Mouse (Mus musculus): Measurements from ENCODE around the gene Dpy19l3. TPM values are rescaled to one million over a fixed set of nuclear protein-coding genes. Genes with fewer than 3 reads are reported as not detected.

The Dpy19l3 gene
- polyA plus RNA-seq, 1 experiment from 2014 or later, result 27.9 TPM

- Histone ChIP-seq H3K9me3 (no peaks in the 10 kb centered on the region), H3K4me1 (replicated peaks) (no peaks in the 10 kb centered on the region), H3K27me3 (ENCODE audit: insufficient read depth, poor library complexity, severe bottlenecking) (no peaks in the 10 kb centered on the region), H3K36me3 (peaks cover 46% of the 10 kb centered on the region), H3K27ac (no peak overlapping the region), H3K4me3 (no peak overlapping the region)
- no peak for DNase-seq (ENCODE audit: low spot score)
Measured at GRCm38 (mm10) chr7:35771106-35771505, 16.9 kb upstream of the Dpy19l3 start.

DNA sequence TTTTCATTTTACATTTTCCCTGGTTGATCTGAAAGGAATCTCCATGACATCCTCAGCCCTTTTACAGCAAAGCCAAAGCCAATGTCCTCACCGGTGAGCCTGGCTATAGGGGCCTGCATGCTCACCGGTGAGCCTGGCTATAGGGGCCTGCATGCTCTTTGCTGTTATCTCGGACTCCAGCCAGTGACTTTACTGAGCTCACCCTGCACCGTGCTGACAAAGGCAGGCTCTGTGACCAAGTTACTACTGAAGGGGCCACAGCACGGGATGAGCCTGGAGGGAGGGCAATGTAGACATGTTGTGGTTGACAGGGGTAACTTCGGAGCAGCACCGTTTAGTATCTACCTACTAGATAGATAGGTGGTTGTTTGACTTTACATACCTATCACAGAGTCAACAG, 15.9 kb upstream of the Dpy19l3 start:
- peaks cover 36% of the 10 kb centered on the region for H3K36me3 ChIP-seq
- no peaks in the 10 kb centered on the region for H3K4me1 ChIP-seq (replicated peaks)
- no peak overlapping the region for H3K27ac ChIP-seq
- H3K4me3 ChIP-seq, result no peak overlapping the region
- 87% methylated on average over 7 of the region's 7 CpGs for WGBS
- DNase-seq (ENCODE audit: low spot score), result no peak
- H3K9me3 ChIP-seq, result no peaks in the 10 kb centered on the region
- no peaks in the 10 kb centered on the region for H3K27me3 ChIP-seq (ENCODE audit: insufficient read depth, poor library complexity, severe bottlenecking)

- no peaks in the 10 kb centered on the region for H3K36me3 ChIP-seq
- WGBS, result 93% methylated on average over 11 of the region's 11 CpGs
- DNase-seq (ENCODE audit: low spot score), result no peak
Measured at GRCm38 (mm10) chr7:35764461-35764860, 10.2 kb upstream of the Dpy19l3 start.

GRCm38 (mm10) chr7:35761801-35762200, 7.5 kb upstream of the Dpy19l3 start:
- DNase-seq (ENCODE audit: low spot score), result no peak
- Histone ChIP-seq H3K36me3 (no peaks in the 10 kb centered on the region), H3K4me1 (replicated peaks) (no peaks in the 10 kb centered on the region), H3K27me3 (ENCODE audit: insufficient read depth, poor library complexity, severe bottlenecking) (no peaks in the 10 kb centered on the region), H3K4me3 (no peak overlapping the region), H3K27ac (no peak overlapping the region), H3K9me3 (0 out of 2 replicates have a peak, but pooled peaks cover 4% of the 10 kb centered on the region)
- 70% methylated on average over 5 of the region's 5 CpGs for WGBS

More at GRCm38 (mm10) chr7:35764461-35764860, 10.2 kb upstream of the Dpy19l3 start:
- no peak overlapping the region for H3K27ac ChIP-seq
- no peaks in the 10 kb centered on the region for H3K4me1 ChIP-seq (replicated peaks)
- 0 out of 2 replicates have a peak, but pooled peaks cover 4% of the 10 kb centered on the region for H3K9me3 ChIP-seq
- no peaks in the 10 kb centered on the region for H3K27me3 ChIP-seq (ENCODE audit: insufficient read depth, poor library complexity, severe bottlenecking)
- H3K4me3 ChIP-seq, result no peak overlapping the region

DNA sequence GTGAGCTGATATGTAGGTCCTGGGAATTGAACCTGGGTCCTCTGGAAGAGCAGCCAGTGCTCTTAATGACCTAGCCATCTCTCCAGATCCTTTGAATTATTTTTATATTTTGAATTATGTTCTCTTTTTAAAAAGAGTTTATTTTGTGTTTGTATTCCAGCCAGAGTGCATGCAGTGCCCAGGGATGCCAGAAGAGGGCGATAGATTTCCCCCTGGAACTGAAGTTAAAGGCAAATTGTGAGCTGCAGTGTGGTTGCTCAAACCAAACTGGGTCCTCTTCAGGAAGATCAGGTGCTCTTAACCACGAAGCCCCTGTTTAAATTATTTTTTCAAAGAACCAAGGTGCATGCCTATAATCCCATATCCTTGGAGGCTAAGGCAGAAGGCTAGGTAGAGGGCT, 5.3 kb upstream of the Dpy19l3 start:
- Histone ChIP-seq H3K9me3 (0 out of 2 replicates have a peak, but pooled peaks cover 4% of the 10 kb centered on the region), H3K27me3 (ENCODE audit: insufficient read depth, poor library complexity, severe bottlenecking) (no peaks in the 10 kb centered on the region), H3K4me3 (no peak overlapping the region), H3K4me1 (replicated peaks) (peaks cover 3% of the 10 kb centered on the region), H3K36me3 (no peaks in the 10 kb centered on the region), H3K27ac (no peak overlapping the region)
- peak; percentile 20 for DNase-seq (ENCODE audit: low spot score)
- 19% methylated on average over 2 of the region's 2 CpGs for WGBS

DNA sequence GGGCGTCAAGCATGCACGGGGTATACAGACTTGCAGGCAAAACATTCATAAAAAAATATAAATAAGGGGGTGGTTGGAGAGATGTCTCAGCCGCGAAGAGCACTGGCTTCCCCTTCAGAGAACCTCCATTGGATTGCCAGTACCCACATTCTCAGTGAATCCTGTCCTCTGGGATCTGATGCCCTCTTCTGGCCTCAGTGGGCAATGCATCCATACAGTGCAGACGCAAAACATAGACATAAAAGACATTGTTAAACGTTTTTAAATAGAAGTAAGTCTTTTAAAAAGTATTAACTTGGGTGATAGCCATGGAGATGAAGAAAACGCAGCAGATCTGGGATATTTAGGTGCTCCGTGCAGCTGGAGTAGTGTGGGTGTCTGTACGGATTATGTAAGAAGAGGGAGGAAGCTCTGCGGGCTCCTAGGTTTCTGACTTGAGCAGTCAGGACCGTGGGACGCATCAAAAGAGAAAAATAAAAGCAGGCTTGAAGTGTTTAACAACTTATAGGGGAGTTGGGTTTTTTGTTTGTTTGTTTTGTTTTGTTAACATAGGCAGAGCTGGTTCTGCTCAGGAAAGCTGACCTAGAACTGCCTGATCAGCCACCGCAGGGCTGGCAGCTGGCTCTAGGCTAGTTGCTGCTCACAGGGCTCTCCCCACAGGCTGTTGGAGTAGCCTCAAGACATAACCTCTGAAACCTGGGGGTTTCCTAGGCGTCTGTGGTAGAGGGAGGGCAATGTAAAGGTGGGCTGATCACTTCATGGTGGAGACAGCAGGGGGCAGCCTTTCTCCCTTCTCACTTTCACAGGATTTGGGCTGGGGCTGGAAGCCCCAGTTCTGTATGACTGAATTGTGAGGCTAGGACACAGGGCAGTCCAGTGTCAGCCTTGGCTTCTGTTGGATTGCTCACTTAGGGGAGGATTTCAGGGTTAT, 2.5 kb upstream of the Dpy19l3 start:
- no peaks in the 10 kb centered on the region for H3K27me3 ChIP-seq (ENCODE audit: insufficient read depth, poor library complexity, severe bottlenecking)
- no peak overlapping the region for H3K27ac ChIP-seq
- 38% methylated on average over 14 of the region's 14 CpGs for WGBS
- peaks cover 20% of the 10 kb centered on the region for H3K4me1 ChIP-seq (replicated peaks)
- H3K4me3 ChIP-seq, result no peak overlapping the region
- H3K9me3 ChIP-seq, result 0 out of 2 replicates have a peak, but pooled peaks cover 1% of the 10 kb centered on the region
- H3K36me3 ChIP-seq, result peaks cover 4% of the 10 kb centered on the region
- peak; percentile 30 for DNase-seq (ENCODE audit: low spot score)

DNA sequence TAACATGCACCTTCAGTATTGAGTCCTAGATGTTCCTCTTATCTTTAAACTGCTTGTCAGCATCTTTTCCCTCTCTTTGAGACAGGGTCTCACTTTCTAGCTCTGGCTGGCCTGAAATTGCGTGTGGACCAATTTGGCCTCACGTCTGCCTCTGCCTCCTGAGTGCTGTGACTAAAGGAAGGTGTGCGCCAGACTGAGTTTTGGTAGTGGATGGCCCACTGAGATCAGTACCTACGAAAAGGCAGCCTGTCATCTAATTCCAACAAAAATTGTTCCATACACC, 573 bp upstream of the Dpy19l3 start:
- peak overlapping the region; percentile 88 for H3K27ac ChIP-seq
- 76% methylated on average over 4 of the region's 4 CpGs for WGBS

DNA sequence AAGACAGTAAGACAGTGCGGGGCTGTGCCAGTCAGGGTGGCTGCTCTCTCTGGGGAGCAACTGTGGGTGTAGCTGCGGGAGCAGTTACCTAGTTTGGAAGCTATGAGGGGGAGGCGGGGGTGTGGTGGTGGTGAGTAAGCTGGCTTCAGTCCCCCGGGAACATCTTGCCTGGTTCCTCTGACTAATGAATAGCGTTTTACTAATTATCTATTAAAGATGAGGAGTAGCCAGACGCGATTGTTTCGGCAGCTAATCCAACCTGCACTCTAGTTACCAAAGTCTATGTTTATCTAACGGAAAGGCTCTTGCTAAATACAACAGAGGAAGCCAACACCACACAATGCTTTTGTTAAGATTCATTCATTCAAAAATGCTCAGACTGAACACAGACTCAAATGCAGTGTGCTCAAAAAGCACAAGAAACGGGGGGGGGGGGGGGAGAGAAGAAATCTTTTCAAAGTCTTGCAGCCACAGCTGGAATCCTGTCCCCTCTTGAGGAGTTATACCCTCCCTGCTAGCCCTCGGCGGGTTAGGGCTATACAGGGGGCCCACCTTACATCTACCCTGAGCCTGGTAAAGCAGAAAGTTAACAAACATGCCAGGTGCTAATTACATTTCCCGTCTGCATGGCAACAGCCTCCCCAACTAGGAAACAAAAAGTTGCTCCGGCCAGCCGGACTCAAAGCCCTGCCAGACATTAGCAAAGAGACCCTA, 778 bp downstream of the Dpy19l3 start:
- H3K4me3 ChIP-seq, result peak overlapping the region; percentile 87
- H3K9me3 ChIP-seq, result no peaks in the 10 kb centered on the region
- H3K27me3 ChIP-seq (ENCODE audit: insufficient read depth, poor library complexity, severe bottlenecking), result no peaks in the 10 kb centered on the region
- peak overlapping the region; percentile 88 for H3K27ac ChIP-seq
- peaks cover 36% of the 10 kb centered on the region for H3K36me3 ChIP-seq
- 7% methylated on average over 15 of the region's 15 CpGs for WGBS
- H3K4me1 ChIP-seq (replicated peaks), result peaks cover 20% of the 10 kb centered on the region
- no peak for DNase-seq (ENCODE audit: low spot score)

More for the DNA sequence above, 573 bp upstream of the Dpy19l3 start:
- Histone ChIP-seq H3K4me1 (replicated peaks) (peaks cover 20% of the 10 kb centered on the region), H3K27me3 (ENCODE audit: insufficient read depth, poor library complexity, severe bottlenecking) (no peaks in the 10 kb centered on the region), H3K4me3 (peak overlapping the region; percentile 87), H3K36me3 (peaks cover 22% of the 10 kb centered on the region), H3K9me3 (no peaks in the 10 kb centered on the region)
- DNase-seq (ENCODE audit: low spot score), result no peak

- no peak for DNase-seq (ENCODE audit: low spot score)
- Histone ChIP-seq H3K9me3 (no peaks in the 10 kb centered on the region), H3K27me3 (ENCODE audit: insufficient read depth, poor library complexity, severe bottlenecking) (no peaks in the 10 kb centered on the region), H3K4me1 (replicated peaks) (peaks cover 22% of the 10 kb centered on the region), H3K27ac (no peak overlapping the region), H3K36me3 (peaks cover 62% of the 10 kb centered on the region), H3K4me3 (no peak overlapping the region)
- 95% methylated on average over 9 of the region's 9 CpGs for WGBS
Measured at GRCm38 (mm10) chr7:35750873-35751272, 3.4 kb downstream of the Dpy19l3 start.

DNA sequence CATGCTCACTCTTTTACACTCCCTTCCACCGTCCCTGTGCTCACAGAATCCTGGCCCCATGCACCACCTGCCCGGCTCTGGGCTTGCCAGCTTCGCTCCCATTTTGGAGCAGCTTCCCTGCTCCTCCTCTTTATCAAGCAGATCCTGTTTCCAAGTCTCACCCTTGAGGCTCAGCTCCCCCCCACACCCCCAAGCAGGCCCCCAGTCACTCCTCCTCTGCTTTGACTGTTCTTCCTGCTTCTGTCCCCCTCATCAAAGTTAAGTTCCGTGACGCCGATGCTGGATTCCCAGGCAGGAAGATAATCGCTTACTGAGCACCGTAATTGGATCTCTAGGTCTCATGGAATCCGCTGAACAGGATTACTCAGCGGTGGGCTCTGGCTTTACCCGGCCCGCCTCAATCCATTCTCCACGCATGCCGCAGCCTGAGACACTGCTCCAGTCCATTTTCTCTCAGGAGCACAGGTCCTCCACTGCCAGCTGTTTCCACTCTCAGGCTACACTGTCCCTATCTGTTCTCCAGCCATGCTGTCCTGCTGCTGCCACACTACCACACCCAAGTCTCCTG, 6.8 kb downstream of the Dpy19l3 start:
- no peak overlapping the region for H3K4me3 ChIP-seq
- H3K27me3 ChIP-seq (ENCODE audit: insufficient read depth, poor library complexity, severe bottlenecking), result no peaks in the 10 kb centered on the region
- H3K4me1 ChIP-seq (replicated peaks), result 0 out of 2 replicates have a peak, but pooled peaks cover 2% of the 10 kb centered on the region
- H3K36me3 ChIP-seq, result peaks cover 95% of the 10 kb centered on the region
- whole genome bisulfite sequencing, result 73% methylated on average over 14 of the region's 14 CpGs
- DNase-seq (ENCODE audit: low spot score), result no peak
- H3K9me3 ChIP-seq, result no peaks in the 10 kb centered on the region
- H3K27ac ChIP-seq, result no peak overlapping the region

DNA sequence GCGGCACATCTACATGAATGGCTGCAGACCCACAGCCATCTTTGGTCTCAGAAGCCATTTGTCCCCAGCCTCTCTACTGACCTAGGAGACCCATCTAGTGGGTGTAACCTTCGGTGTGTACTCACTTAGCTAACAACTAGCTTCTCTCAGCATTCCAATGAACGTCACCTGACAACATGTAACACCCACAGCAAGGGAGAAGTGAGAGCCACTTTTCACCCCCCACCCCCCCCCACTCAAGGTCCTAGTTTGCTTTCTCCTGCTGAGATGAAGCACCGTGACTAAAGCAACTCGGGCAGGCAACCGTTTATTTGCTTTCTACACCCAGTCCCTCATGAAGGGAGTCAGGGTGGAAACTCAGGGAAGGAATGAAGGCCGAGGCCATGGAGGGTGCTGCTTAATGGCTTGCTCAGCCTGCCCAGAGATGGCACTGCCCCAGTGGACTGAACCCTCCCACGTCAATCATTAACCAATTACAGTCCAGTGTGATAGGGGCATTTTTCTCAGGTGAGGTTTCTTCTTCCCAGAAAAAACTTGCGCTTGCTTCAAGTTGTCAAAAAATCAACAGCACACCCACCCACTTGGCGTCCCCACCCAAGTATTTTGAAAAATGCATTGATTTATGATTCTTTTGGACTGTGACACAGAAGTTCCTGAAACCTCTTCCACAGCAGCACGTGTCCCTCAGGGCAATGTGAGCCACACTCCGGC, 7.4 kb downstream of the Dpy19l3 start:
- WGBS, result 86% methylated on average over 12 of the region's 12 CpGs
- H3K27ac ChIP-seq, result no peak overlapping the region
- H3K9me3 ChIP-seq, result no peaks in the 10 kb centered on the region
- no peak overlapping the region for H3K4me3 ChIP-seq
- peaks cover 98% of the 10 kb centered on the region for H3K36me3 ChIP-seq
- DNase-seq (ENCODE audit: low spot score), result no peak
- H3K4me1 ChIP-seq (replicated peaks), result 0 out of 2 replicates have a peak, but pooled peaks cover 2% of the 10 kb centered on the region
- no peaks in the 10 kb centered on the region for H3K27me3 ChIP-seq (ENCODE audit: insufficient read depth, poor library complexity, severe bottlenecking)

- H3K4me1 ChIP-seq (replicated peaks), result 0 out of 2 replicates have a peak, but pooled peaks cover 2% of the 10 kb centered on the region
- no peak overlapping the region for H3K27ac ChIP-seq
- H3K27me3 ChIP-seq (ENCODE audit: insufficient read depth, poor library complexity, severe bottlenecking), result no peaks in the 10 kb centered on the region
- peaks cover 99% of the 10 kb centered on the region for H3K36me3 ChIP-seq
- WGBS, result 85% methylated on average over 6 of the region's 6 CpGs
- no peaks in the 10 kb centered on the region for H3K9me3 ChIP-seq
- no peak overlapping the region for H3K4me3 ChIP-seq
- DNase-seq (ENCODE audit: low spot score), result no peak
Measured at GRCm38 (mm10) chr7:35745281-35745702, 9.0 kb downstream of the Dpy19l3 start.

All from hindbrain, embryonic 10.5 days (tissue).